Mouse (Mus musculus) hindbrain, embryonic 15.5 days (tissue): ENCODE data around the gene Tex101. TPM values are rescaled to one million over a fixed set of nuclear protein-coding genes. Genes with fewer than 3 reads are reported as not detected.
A peak's percentile ranks its signal among the peaks of the same experiment; 100 is the strongest.
"Not testable (repeated sequence)": the region's sequence is repeated elsewhere in the genome, so short reads cannot be mapped to it uniquely, and the experiment has no call there.

Source experiments
- ATAC-seq: fragments of 200-750 bp; cut with Nextera tagmentation; 2 replicates; pipeline ENCODE4 v1.8.0; 2017; ENCODE audit warnings: low read depth, moderate number of reproducible peaks, moderate TSS enrichment; ENCODE audit not compliant: low FRiP score
- H3K27ac ChIP-seq: fragments of 300-500 bp; sonication (generic); replicated peaks from 2 replicates; pipeline ENCODE4 v1.5.1; 2015; ENCODE audit warnings: mild to moderate bottlenecking, inconsistent platforms
- H3K27me3 ChIP-seq: fragments of 300-500 bp; sonication (generic); 2 replicates; pipeline ENCODE4 v1.6.1; 2015; ENCODE audit warnings: control low read depth, inconsistent platforms
- H3K36me3 ChIP-seq: fragments of 300-500 bp; sonication (generic); 2 replicates; pipeline ENCODE4 v1.6.1; 2015; ENCODE audit warnings: control low read depth, inconsistent platforms
- H3K4me1 ChIP-seq: fragments of 300-500 bp; sonication (generic); replicated peaks from 2 replicates; pipeline ENCODE4 v1.6.1; 2015; ENCODE audit warnings: control low read depth, inconsistent platforms
- H3K4me2 ChIP-seq: fragments of 300-500 bp; sonication (generic); 2 replicates; pipeline ENCODE4 v1.6.1; 2015; ENCODE audit warnings: moderate library complexity, mild to moderate bottlenecking, inconsistent platforms
- H3K4me3 ChIP-seq: fragments of 300-500 bp; sonication (generic); 2 replicates; pipeline ENCODE4 v1.5.1; 2015; ENCODE audit warnings: mild to moderate bottlenecking, inconsistent platforms
- H3K9ac ChIP-seq: fragments of 300-500 bp; sonication (generic); 2 replicates; pipeline ENCODE4 v1.6.1; 2015; ENCODE audit warnings: inconsistent platforms
- H3K9me3 ChIP-seq: fragments of 300-500 bp; sonication (generic); 2 replicates; pipeline ENCODE4 v1.6.1; 2016; ENCODE audit warnings: control low read depth, inconsistent platforms
- WGBS: fragments of 180-500 bp; shearing (Covaris S2); methylation state at CpG from one replicate; pipeline ENCODE4 v1.1.7; 2015; 5-methylcytosine and 5-hydroxymethylcytosine counted together
- polyA plus RNA-seq: library from polyadenylated mRNA; unstranded; fragments of >200 nt; fragmentation: Nextera tagmentation; extraction: Ambion mirVana; gene quantifications from 2 replicates; pipeline ENCODE4 v1.2.1, GENCODE M21; 2015

The Tex101 gene
- polyA plus RNA-seq = not detected in 2 replicates

- Histone ChIP-seq H3K9me3 (no peaks in the 10 kb centered on the region), H3K36me3 (no peaks in the 10 kb centered on the region), H3K9ac (no peak within 1 kb of the TSS), H3K4me1 (no peaks in the 10 kb centered on the region), H3K27me3 (no peaks in the 10 kb centered on the region), H3K27ac (no peak within 1 kb of the TSS), H3K4me3 (no peak within 1 kb of the TSS), H3K4me2 (no peak within 1 kb of the TSS)
- WGBS = 92% methylated on average over 9 of the region's 9 CpGs
- ATAC-seq = no peak
Observed at GRCm38 (mm10) chr7:24676575-24676974, at the start of gene Tex101. TSS of gene Tex101 (minus strand) at chr7:24676675.

- 81% methylated on average over 6 of the region's 6 CpGs for WGBS
- Histone ChIP-seq H3K4me1 (no peaks in the 10 kb centered on the region), H3K36me3 (no peaks in the 10 kb centered on the region), H3K27me3 (no peaks in the 10 kb centered on the region), H3K9ac (no peak overlapping the region), H3K4me3 (no peak overlapping the region), H3K4me2 (no peak overlapping the region), H3K9me3 (no peaks in the 10 kb centered on the region), H3K27ac (no peak overlapping the region)
- no peak for ATAC-seq
Observed at GRCm38 (mm10) chr7:24715039-24715438, 38.6 kb upstream of the Tex101 start.

GRCm38 (mm10) chr7:24708832-24709292 is 32.4 kb upstream of the Tex101 start, which contains the start of gene BC049730:
TSS of gene BC049730 (plus strand) at chr7:24709242.
- no peak within 1 kb of the TSS for H3K4me2 ChIP-seq
- H3K27me3 ChIP-seq = no peaks in the 10 kb centered on the region
- H3K9me3 ChIP-seq = no peaks in the 10 kb centered on the region
- H3K4me3 ChIP-seq = no peak within 1 kb of the TSS
- ATAC-seq = no peak
- H3K4me1 ChIP-seq = no peaks in the 10 kb centered on the region
- WGBS = 95% methylated on average over 14 of the region's 14 CpGs
- no peak within 1 kb of the TSS for H3K9ac ChIP-seq
- no peaks in the 10 kb centered on the region for H3K36me3 ChIP-seq
- no peak within 1 kb of the TSS for H3K27ac ChIP-seq

GRCm38 (mm10) chr7:24702841-24703240 is 26.4 kb upstream of the Tex101 start:
- not testable (repeated sequence) for H3K27me3 ChIP-seq, H3K4me2 ChIP-seq, H3K4me3 ChIP-seq, H3K9ac ChIP-seq, H3K36me3 ChIP-seq, H3K9me3 ChIP-seq, ATAC-seq, H3K4me1 ChIP-seq, H3K27ac ChIP-seq
- WGBS = 80% methylated on average over 9 of the region's 9 CpGs

GRCm38 (mm10) chr7:24697891-24698290 is 21.4 kb upstream of the Tex101 start:
- not testable (repeated sequence) for ATAC-seq, H3K9ac ChIP-seq, H3K4me3 ChIP-seq, H3K4me1 ChIP-seq, H3K27ac ChIP-seq, H3K27me3 ChIP-seq, H3K36me3 ChIP-seq, H3K9me3 ChIP-seq, H3K4me2 ChIP-seq
- WGBS = 96% methylated on average over 4 of the region's 4 CpGs

- not testable (repeated sequence) for ATAC-seq, H3K36me3 ChIP-seq, H3K27me3 ChIP-seq, H3K9ac ChIP-seq, H3K4me1 ChIP-seq, H3K9me3 ChIP-seq, H3K4me2 ChIP-seq, H3K4me3 ChIP-seq, H3K27ac ChIP-seq
- WGBS = 84% methylated on average over 3 of the region's 3 CpGs
Observed at GRCm38 (mm10) chr7:24692693-24693092, 16.2 kb upstream of the Tex101 start.

GRCm38 (mm10) chr7:24687519-24687918 is 11.0 kb upstream of the Tex101 start:
- not testable (repeated sequence) for H3K27ac ChIP-seq, H3K4me3 ChIP-seq, H3K9me3 ChIP-seq, H3K27me3 ChIP-seq, ATAC-seq, H3K9ac ChIP-seq, H3K4me2 ChIP-seq, H3K36me3 ChIP-seq, H3K4me1 ChIP-seq
- WGBS = 92% methylated on average over 10 of the region's 10 CpGs

GRCm38 (mm10) chr7:24684121-24684520 is 7.6 kb upstream of the Tex101 start:
- H3K4me1 ChIP-seq, ATAC-seq, H3K4me3 ChIP-seq, H3K27ac ChIP-seq, H3K27me3 ChIP-seq, H3K9me3 ChIP-seq, H3K36me3 ChIP-seq, H3K9ac ChIP-seq, H3K4me2 ChIP-seq: not testable (repeated sequence)
- 81% methylated on average over 7 of the region's 7 CpGs for WGBS

- Histone ChIP-seq H3K4me3 (no peak overlapping the region), H3K9me3 (no peaks in the 10 kb centered on the region), H3K9ac (no peak overlapping the region), H3K27ac (no peak overlapping the region), H3K27me3 (no peaks in the 10 kb centered on the region), H3K4me2 (no peak overlapping the region), H3K36me3 (no peaks in the 10 kb centered on the region), H3K4me1 (no peaks in the 10 kb centered on the region)
- WGBS = 93% methylated on average over 23 of the region's 23 CpGs
- no peak for ATAC-seq
Observed at GRCm38 (mm10) chr7:24671944-24672439, 4.5 kb downstream of the Tex101 start.

- H3K4me2 ChIP-seq = no peak overlapping the region
- no peak for ATAC-seq
- no peaks in the 10 kb centered on the region for H3K36me3 ChIP-seq
- 0 out of 2 replicates have a peak, but pooled peaks cover under 1% of the 10 kb centered on the region for H3K4me1 ChIP-seq
- H3K27ac ChIP-seq = no peak overlapping the region
- H3K4me3 ChIP-seq = no peak overlapping the region
- no peak overlapping the region for H3K9ac ChIP-seq
- no peaks in the 10 kb centered on the region for H3K9me3 ChIP-seq
- 71% methylated on average over 9 of the region's 9 CpGs for WGBS
- no peaks in the 10 kb centered on the region for H3K27me3 ChIP-seq
Observed at GRCm38 (mm10) chr7:24664959-24665358, 11.5 kb downstream of the Tex101 start.

- Histone ChIP-seq H3K36me3 (no peaks in the 10 kb centered on the region), H3K9ac (no peak overlapping the region), H3K27ac (no peak overlapping the region), H3K4me2 (no peak overlapping the region), H3K9me3 (no peaks in the 10 kb centered on the region), H3K4me3 (no peak overlapping the region), H3K27me3 (no peaks in the 10 kb centered on the region), H3K4me1 (0 out of 2 replicates have a peak, but pooled peaks cover 3% of the 10 kb centered on the region)
- no peak for ATAC-seq
- WGBS = 47% methylated on average over 8 of the region's 8 CpGs
Observed at GRCm38 (mm10) chr7:24664301-24664700, 12.2 kb downstream of the Tex101 start.

GRCm38 (mm10) chr7:24662575-24662974 is 13.9 kb downstream of the Tex101 start:
- H3K4me1 ChIP-seq = 0 out of 2 replicates have a peak, but pooled peaks cover 3% of the 10 kb centered on the region
- H3K36me3 ChIP-seq = no peaks in the 10 kb centered on the region
- no peak overlapping the region for H3K4me3 ChIP-seq
- no peaks in the 10 kb centered on the region for H3K27me3 ChIP-seq
- H3K9me3 ChIP-seq = no peaks in the 10 kb centered on the region
- WGBS = 15% methylated on average over 8 of the region's 8 CpGs
- H3K27ac ChIP-seq = no peak overlapping the region
- peak; percentile 63 for ATAC-seq
- no peak overlapping the region for H3K4me2 ChIP-seq
- no peak overlapping the region for H3K9ac ChIP-seq
